Mouse (Mus musculus): ENCODE results near the gene Knl1. TPM values are rescaled to one million over a fixed set of nuclear protein-coding genes. Genes with fewer than 3 reads are reported as not detected.
A peak's percentile ranks its signal among the peaks of the same experiment; 100 is the strongest.

Knl1 gene
- total RNA-seq, 2 experiments from 2014 or later, result 81.2 to 89.9 TPM

DNA sequence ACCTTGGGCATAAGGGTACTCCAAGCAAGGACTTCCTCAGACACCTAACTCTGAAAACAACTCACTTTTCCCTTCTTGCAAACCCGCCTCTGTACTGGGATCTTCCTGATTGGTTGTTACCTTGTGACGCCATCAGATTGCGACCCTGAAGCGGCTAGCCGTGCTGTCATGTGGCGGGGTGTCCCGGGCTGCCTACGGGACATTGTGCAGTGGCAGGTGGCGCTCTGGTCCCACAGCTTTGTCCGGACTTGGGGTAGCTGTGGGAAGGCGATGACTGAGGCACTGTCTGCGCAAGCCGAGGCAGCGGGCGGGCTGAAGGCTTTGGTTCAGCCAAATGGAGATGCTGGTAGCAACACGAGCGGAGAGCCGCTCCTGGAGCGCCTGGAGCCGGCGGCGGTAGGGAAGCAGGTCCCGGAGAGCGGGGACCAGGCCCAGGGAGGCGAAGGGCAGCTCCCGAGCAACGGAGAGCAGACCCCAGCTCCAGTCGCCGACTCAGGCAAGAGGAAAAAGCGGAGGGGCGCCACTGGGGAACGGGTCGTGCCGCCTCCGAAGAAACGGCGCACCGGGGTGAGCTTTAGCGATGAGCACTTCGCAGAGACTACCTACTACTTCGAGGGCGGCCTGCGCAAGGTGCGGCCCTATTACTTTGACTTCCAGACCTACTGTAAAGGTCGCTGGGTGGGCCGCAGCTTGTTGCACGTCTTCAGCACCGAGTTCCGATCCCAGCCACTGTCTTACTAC, 12.1 kb upstream of the Knl1 start, which contains the start of gene Rpusd2:
TSS of gene Rpusd2 (plus strand) at position 135 of the 741 bp plus-strand sequence.
- ATAC-seq (replicated peaks; ENCODE audit: low FRiP score, low TSS enrichment, poor library complexity, severe bottlenecking), result peak; percentile 96

DNA sequence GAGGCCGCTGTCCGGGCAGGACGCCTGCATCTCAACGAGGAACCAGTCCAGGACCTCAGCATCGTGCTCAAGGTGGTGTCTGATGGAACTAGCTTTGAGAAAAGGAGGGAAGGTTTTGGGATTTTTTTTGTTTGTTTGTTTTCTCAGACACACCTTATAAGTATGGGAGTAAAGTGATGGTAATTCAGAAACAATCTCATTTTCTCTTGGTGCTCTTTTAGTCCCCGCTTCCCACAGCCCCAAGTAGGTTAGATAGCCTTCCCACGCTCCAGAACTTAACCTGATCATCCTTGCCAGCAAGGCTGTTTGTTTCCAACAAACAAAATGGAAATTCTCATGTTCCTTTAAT, 11.5 kb upstream of the Knl1 start:
- no peak for ATAC-seq (replicated peaks; ENCODE audit: low FRiP score, low TSS enrichment, poor library complexity, severe bottlenecking)

DNA sequence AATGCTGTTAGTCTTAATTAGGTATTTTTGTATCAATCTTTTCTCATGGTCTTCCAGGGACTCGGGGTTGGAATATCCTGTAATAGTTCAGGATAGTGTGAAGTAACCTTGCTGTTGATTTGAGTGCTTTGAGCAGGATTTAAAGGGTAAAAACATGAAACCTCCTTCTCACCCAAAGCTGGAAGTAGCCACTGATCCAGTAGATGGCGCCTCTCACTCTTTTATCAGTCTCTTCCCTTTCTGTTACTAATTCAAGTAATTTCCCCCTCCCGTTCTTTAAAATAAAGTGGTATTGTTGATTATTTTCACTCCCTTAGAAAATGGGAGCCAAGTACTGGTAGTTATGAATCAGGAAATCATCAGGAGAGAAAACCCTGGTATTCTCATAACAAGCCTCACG, 6.0 kb upstream of the Knl1 start:
- ATAC-seq (replicated peaks; ENCODE audit: low FRiP score, low TSS enrichment, poor library complexity, severe bottlenecking), result peak; percentile 69

GRCm38 (mm10) chr2:119045163-119045562, 1.8 kb upstream of the Knl1 start:
- no peak for ATAC-seq (replicated peaks; ENCODE audit: low FRiP score, low TSS enrichment, poor library complexity, severe bottlenecking)

GRCm38 (mm10) chr2:119047849-119048248, 930 bp downstream of the Knl1 start:
- 0 out of 2 replicates have a peak, but pooled peaks have one; percentile 27 for ATAC-seq (replicated peaks; ENCODE audit: low FRiP score, low TSS enrichment, poor library complexity, severe bottlenecking)

DNA sequence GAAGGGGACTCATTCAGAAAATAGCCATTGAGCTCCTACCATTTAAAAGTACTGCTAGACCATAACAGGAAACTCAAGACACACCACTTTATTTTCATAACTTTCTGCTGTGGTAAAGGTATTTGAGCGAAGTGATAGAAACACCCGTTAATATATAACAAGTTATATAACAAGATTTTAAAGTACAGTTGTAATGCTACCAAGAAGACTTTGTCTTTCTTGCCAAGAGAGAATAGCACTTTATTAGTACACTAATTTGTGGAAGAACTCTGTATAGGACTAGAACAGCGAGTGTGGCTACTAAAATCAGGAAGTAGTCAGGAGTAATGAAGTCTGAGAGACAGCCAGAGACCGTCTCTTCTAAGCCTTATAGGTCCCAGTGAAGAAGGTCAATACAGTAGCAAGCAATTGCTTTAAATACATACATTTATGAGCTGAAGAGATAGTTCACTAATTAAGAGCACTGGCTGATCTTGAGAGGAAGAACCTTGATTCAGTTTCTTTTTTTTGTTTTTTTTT, 3.3 kb downstream of the Knl1 start:
- ATAC-seq (replicated peaks; ENCODE audit: low FRiP score, low TSS enrichment, poor library complexity, severe bottlenecking), result no peak

DNA sequence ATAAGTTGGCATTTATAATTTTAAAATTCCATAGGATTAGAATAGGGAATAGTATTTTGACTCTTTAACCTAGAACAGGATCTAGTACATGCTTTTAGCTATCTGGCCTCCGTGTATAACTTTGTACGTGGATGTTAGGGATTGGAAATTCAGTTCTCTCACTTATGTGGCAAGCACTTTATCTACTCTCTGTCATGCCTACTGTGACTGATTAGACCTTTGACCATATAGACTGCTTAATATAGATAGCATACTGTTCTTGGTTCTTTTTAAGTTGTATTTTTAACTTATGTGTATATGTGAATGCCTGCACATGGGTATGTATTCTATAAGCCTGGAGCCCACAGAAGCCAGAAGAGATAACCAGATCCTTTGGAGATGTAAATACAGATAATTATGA, 13.2 kb downstream of the Knl1 start:
- ATAC-seq (replicated peaks; ENCODE audit: low FRiP score, low TSS enrichment, poor library complexity, severe bottlenecking), result peak; percentile 81

DNA sequence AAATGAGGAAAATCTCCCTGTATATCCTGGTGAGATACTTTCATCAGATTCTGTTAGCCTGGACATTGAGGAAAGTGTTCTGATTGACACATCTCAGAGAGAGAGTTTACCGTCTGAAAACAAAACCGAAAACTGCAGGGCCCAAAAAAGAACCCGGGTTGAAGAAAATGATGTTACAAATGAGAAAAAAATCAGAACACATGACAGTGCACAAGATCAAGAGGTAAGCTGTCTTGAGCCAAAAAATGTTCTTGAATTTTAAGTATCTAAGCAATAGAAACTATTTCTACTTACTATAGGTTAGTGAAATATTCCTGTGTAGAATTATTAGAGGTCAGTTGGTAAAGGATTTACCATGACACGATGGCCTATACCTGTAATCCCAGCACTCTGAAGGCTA, 25.5 kb downstream of the Knl1 start:
- ATAC-seq (replicated peaks; ENCODE audit: low FRiP score, low TSS enrichment, poor library complexity, severe bottlenecking), result no peak

- no peak for ATAC-seq (replicated peaks; ENCODE audit: low FRiP score, low TSS enrichment, poor library complexity, severe bottlenecking)
These were observed 39.2 kb downstream of the Knl1 start for GRCm38 (mm10) chr2:119086156-119086555.

GRCm38 (mm10) chr2:119101552-119101951, 54.6 kb downstream of the Knl1 start:
- no peak for ATAC-seq (replicated peaks; ENCODE audit: low FRiP score, low TSS enrichment, poor library complexity, severe bottlenecking)

DNA sequence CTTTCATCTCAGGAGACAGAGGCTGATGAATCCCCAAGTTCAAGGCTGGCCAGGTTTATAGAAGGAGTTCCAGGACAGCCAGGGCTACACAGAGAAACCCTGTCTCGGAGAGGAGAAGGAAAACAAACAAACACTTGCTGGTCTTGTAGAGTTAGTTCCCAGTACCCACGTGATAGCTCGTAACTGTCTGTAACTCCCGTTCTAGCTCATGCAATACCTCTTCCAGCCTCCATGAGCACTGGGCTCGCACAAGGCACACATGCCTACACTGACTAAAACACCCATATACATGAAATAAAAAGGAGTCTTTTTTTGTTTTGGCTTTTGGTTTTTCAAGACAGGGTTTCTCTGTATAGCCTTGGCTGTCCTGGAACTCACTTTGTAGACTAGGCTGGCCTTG, 59.7 kb downstream of the Knl1 start:
- ATAC-seq (replicated peaks; ENCODE audit: low FRiP score, low TSS enrichment, poor library complexity, severe bottlenecking), result 0 out of 2 replicates have a peak, but pooled peaks have one; percentile 61

GRCm38 (mm10) chr2:119108554-119108953, 61.6 kb downstream of the Knl1 start:
- ATAC-seq (replicated peaks; ENCODE audit: low FRiP score, low TSS enrichment, poor library complexity, severe bottlenecking), result no peak

GRCm38 (mm10) chr2:119111060-119111459, 64.1 kb downstream of the Knl1 start:
- ATAC-seq (replicated peaks; ENCODE audit: low FRiP score, low TSS enrichment, poor library complexity, severe bottlenecking), result no peak

DNA sequence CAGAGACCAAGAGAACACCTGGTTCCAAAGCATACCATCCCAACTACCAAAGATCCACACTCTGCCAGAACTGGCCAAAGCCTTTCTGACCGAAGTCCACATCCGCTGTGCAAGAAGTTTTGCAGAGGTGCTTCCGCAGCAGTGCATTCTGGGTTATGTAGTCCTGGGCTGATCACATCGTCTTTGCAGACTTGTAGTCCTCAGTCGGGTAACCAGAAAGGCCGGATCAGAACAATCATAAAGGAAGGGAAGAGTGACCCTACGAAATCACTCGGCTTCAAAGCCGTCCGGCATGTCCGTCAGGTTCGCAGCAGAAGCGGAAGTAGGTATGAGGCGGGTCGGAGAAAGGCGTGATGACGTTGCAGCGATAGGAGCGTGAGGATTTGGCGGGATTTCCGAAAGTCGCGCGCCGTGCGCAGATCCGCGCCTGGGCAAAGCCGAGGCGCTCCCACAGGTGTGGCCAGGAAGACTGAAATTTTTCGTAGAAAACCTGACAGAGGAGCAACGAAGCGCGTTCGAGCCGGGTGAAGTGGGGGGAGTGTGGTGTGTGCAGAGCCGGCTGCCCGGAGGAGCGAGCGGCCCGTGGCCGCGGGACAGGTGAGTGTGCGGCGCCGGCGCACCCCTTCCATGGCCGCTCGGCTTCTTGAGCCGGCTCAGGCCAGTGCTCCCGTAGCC, 65.7 kb downstream of the Knl1 start, which contains the start of gene Rad51:
TSS of gene Rad51 (plus strand) at position 356 of the 675 bp plus-strand sequence.
- ATAC-seq (replicated peaks; ENCODE audit: low FRiP score, low TSS enrichment, poor library complexity, severe bottlenecking), result peak; percentile 89

DNA sequence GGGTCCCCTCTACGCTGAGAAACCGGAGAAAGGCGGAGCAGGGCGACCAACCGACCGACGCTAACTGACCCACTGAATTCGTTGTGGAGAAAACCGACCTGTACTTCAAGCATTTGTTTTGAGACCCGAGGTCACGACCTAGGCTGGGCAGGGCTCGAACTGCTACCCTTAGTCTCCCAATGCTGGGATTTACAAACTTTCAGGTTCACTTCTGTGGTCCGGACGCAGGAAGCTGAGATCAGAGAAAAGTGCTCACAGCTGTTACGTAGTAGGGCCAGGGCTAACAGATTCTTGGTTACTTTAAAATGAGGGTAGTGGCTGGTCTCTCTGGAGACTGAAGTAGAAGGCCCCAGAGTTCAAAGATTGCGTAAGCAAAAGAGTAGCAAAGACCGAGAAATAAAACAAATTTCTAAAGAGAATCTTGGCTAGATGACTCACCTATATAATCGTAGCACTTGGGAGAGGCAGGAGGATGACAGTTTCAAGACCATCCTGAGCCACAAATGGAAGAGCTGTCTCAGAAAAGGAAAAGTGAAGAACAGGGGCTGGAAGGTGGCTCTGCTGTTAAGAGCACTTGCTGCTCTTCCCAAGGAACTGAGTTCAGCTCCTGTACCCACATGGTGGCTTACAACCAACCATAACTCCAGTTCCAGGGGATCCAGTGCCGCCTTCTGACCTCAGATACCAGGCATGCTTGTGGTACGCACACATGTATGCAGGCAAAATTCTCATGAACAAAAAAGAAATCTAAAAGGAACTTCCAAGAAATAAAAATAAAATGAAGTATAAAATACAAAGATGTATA, 66.4 kb downstream of the Knl1 start:
- no peak for ATAC-seq (replicated peaks; ENCODE audit: low FRiP score, low TSS enrichment, poor library complexity, severe bottlenecking)

- ATAC-seq (replicated peaks; ENCODE audit: low FRiP score, low TSS enrichment, poor library complexity, severe bottlenecking), result peak; percentile 97
These were observed 89.5 kb downstream of the Knl1 start for GRCm38 (mm10) chr2:119136346-119136898.

DNA sequence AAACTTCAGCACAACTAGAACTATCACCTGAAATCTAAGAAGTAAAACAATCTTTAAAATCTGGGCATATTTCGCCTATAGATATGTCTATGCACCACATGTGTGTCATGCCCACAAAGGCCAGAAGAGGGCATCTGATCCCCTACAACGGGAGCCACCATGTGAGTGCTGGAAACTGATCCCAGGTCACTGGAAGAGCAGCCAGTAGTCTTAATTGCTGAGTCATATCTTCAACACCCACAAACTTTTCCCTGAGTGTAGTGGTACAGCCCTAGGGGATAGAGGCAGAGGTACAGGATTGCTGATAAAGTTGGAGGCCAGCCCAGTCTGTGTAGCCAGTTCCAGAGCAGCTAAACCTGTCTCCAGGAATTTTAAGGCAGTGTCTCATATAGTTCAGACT, 98.3 kb downstream of the Knl1 start:
- ATAC-seq (replicated peaks; ENCODE audit: low FRiP score, low TSS enrichment, poor library complexity, severe bottlenecking), result peak; percentile 74

GRCm38 (mm10) chr2:119146435-119146834, 99.5 kb downstream of the Knl1 start:
- ATAC-seq (replicated peaks; ENCODE audit: low FRiP score, low TSS enrichment, poor library complexity, severe bottlenecking), result no peak

GRCm38 (mm10) chr2:119147160-119147678, 100.3 kb downstream of the Knl1 start:
- ATAC-seq (replicated peaks; ENCODE audit: low FRiP score, low TSS enrichment, poor library complexity, severe bottlenecking), result no peak
